15 mouse cellular contexts compared by ENCODE assay signal in genomic region chr17:23755689-23756088, GRCm38 (mm10). TPM values are rescaled to one million over a fixed set of nuclear protein-coding genes. Genes with fewer than 3 reads are reported as not detected.
DNase-seq lines count a peak whose midpoint lies in the region; ATAC-seq lines count a peak whose summit lies in the region.
"Had no signal": no experiment of that assay in that cellular context is flagged by ENCODE, and none has a peak within 500 bp of the region (broad histone marks: within the 10 kb centered on the region; RNA-seq: fewer than 3 reads in every experiment).

No protein-coding gene starts in this region.

- ATAC-seq in heart, embryonic 14.5 days (ENCODE audit: insufficient number of reproducible peaks, insufficient read depth, low FRiP score, low read depth): 0 out of 2 replicates have a peak, but pooled peaks have one; percentile 28
- peak; percentile 48; the same call in 1 of the 2 replicates for ATAC-seq in kidney, embryonic 14.5 days (ENCODE audit: low FRiP score, low TSS enrichment)
- 0 out of 2 replicates have a peak, but pooled peaks have one; percentile 37 for ATAC-seq in stomach, embryonic 16.5 days (ENCODE audit: insufficient read depth, low FRiP score)

- no peak overlapping the region for H3K4me3 ChIP-seq in heart, embryonic 14.5 days (ENCODE audit: control insufficient read depth in 1 of 2, insufficient read depth in 1 of 2, low read depth in 1 of 2, low read length in 2 of 2)
- H3K4me3 ChIP-seq in kidney, embryonic 14.5 days (ENCODE audit: low read length): no peak overlapping the region
- no peak overlapping the region for H3K4me3 ChIP-seq in stomach, embryonic 16.5 days (replicated peaks; ENCODE audit: low read length)
- H3K4me3 ChIP-seq: limb, embryonic 12.5 days had no signal

- H3K9me3 ChIP-seq in heart, embryonic 14.5 days (ENCODE audit: control insufficient read depth, low read length): no peaks in the 10 kb centered on the region
- no peaks in the 10 kb centered on the region for H3K9me3 ChIP-seq in kidney, embryonic 14.5 days (ENCODE audit: control insufficient read depth, low read length)
- H3K9me3 ChIP-seq in stomach, embryonic 16.5 days (replicated peaks; ENCODE audit: control insufficient read depth, low read length): no peaks in the 10 kb centered on the region

- no peak overlapping the region for H3K9ac ChIP-seq in heart, embryonic 14.5 days (ENCODE audit: low read length)
- H3K9ac ChIP-seq in kidney, embryonic 14.5 days (ENCODE audit: low read depth, low read length): no peak overlapping the region
- no peak overlapping the region for H3K9ac ChIP-seq in stomach, embryonic 16.5 days (ENCODE audit: low read length)
- H3K9ac ChIP-seq: hindbrain, embryonic 14.5 days; limb, embryonic 12.5 days had no signal

- peaks cover 94% of the 10 kb centered on the region for H3K36me3 ChIP-seq in heart, embryonic 14.5 days (ENCODE audit: control insufficient read depth, insufficient read depth, low read length)
- H3K36me3 ChIP-seq in kidney, embryonic 14.5 days (ENCODE audit: control insufficient read depth, insufficient read depth, low read length): peaks cover 72% of the 10 kb centered on the region
- H3K36me3 ChIP-seq in stomach, embryonic 16.5 days (ENCODE audit: control insufficient read depth, insufficient read depth, low read length): peaks cover 24% of the 10 kb centered on the region; the same call in 1 of the 2 replicates

- 0 out of 4 replicates have a peak overlapping the region, but pooled peaks of 1 of the 2 experiments have one; percentile 11 for H3K27ac ChIP-seq in heart, embryonic 14.5 days (replicated peaks in 1 of 2; ENCODE audit: control insufficient read depth in 1 of 2, insufficient read depth in 1 of 2, low read depth in 2 of 2, low read length in 2 of 2)
- H3K27ac ChIP-seq in kidney, embryonic 14.5 days (ENCODE audit: low read depth, low read length): peak overlapping the region; percentile 24; the same call in 1 of the 2 replicates
- no peak overlapping the region for H3K27ac ChIP-seq in stomach, embryonic 16.5 days (ENCODE audit: low read length)
- H3K27ac ChIP-seq: hindbrain, embryonic 14.5 days; limb, embryonic 12.5 days had no signal

- intact Hi-C loops in heart, postnatal 25 days (cut with DNase I): no loop called here

- no peaks in the 10 kb centered on the region for H3K27me3 ChIP-seq in heart, embryonic 14.5 days (ENCODE audit: control insufficient read depth, insufficient read depth, low read length)
- H3K27me3 ChIP-seq in kidney, embryonic 14.5 days (ENCODE audit: control insufficient read depth, insufficient read depth, low read length): no peaks in the 10 kb centered on the region
- no peaks in the 10 kb centered on the region for H3K27me3 ChIP-seq in stomach, embryonic 16.5 days (ENCODE audit: control insufficient read depth, insufficient read depth, low read length)
- H3K27me3 ChIP-seq: limb, embryonic 12.5 days had no signal

- no peaks in the 10 kb centered on the region for H3K4me1 ChIP-seq in heart, embryonic 14.5 days (ENCODE audit: control insufficient read depth in 2 of 2, insufficient read depth in 2 of 2, low read length in 2 of 2)
- H3K4me1 ChIP-seq in kidney, embryonic 14.5 days (ENCODE audit: control insufficient read depth, insufficient read depth, low read length): no peaks in the 10 kb centered on the region
- H3K4me1 ChIP-seq in stomach, embryonic 16.5 days (ENCODE audit: control insufficient read depth, insufficient read depth, low read length): no peaks in the 10 kb centered on the region
- H3K4me1 ChIP-seq: limb, embryonic 12.5 days had no signal

- 84% methylated on average over 13 of the region's 13 CpGs for WGBS in heart, embryonic 14.5 days
- 88% methylated on average over 13 of the region's 13 CpGs for WGBS in kidney, embryonic 14.5 days
- 85% methylated on average over 13 of the region's 13 CpGs for WGBS in stomach, embryonic 16.5 days

- DNase-seq in heart, postnatal 25 days (ENCODE audit: low spot score): no peak
- DNase-seq in lung, postnatal 36 days: peak; percentile 26
- DNase-seq in lung, postnatal 10 days: no peak
- DNase-seq in urinary bladder, postnatal 4 days (ENCODE audit: low spot score in 2 of 2): no peak
- no peak for DNase-seq in ovary, adult 18-20 months (ENCODE audit: low spot score)
- DNase-seq: cerebellum, postnatal 36 days; thymus, adult 2 months had no signal

- H3K4me2 ChIP-seq in heart, embryonic 14.5 days (ENCODE audit: low read length): no peak overlapping the region
- no peak overlapping the region; the same call in 1 of the 2 replicates for H3K4me2 ChIP-seq in kidney, embryonic 14.5 days (replicated peaks; ENCODE audit: low read depth, low read length)
- no peak overlapping the region for H3K4me2 ChIP-seq in stomach, embryonic 16.5 days (ENCODE audit: low read depth, low read length)
- H3K4me2 ChIP-seq: hindbrain, embryonic 14.5 days; limb, embryonic 12.5 days had no signal

RNA-seq across cellular contexts. Expression of gene Kremen2, which starts 10.1 kb away (rescaled TPM):
- polyA plus RNA-seq in heart, embryonic 14.5 days (2014; fragmentation: Nextera tagmentation; extraction: Ambion mirVana): not detected in 2 replicates
- not detected for total RNA-seq in heart, postnatal 25 days (2021)
- 2.1 and 2.9 TPM in 2 replicates for polyA plus RNA-seq in kidney, embryonic 14.5 days (2014; fragmentation: Nextera tagmentation; extraction: Ambion mirVana)
- 0.45 and 0.67 TPM in 2 replicates for polyA plus RNA-seq in stomach, embryonic 16.5 days (2015; fragmentation: Nextera tagmentation; extraction: Ambion mirVana)
- total RNA-seq: adrenal gland, postnatal 36 days; granulocyte monocyte progenitor cell, adult 5-6 weeks; megakaryocyte, adult 5-6 weeks had no signal

RNA-seq across cellular contexts. Expression of gene Paqr4, which starts 15.0 kb away (rescaled TPM):
- 10.6 and 12.7 TPM in 2 replicates for polyA plus RNA-seq in heart, embryonic 14.5 days (2014; fragmentation: Nextera tagmentation; extraction: Ambion mirVana)
- 10 to 100 TPM; 26.1 to 29.5 TPM for total RNA-seq in heart, postnatal 25 days (2021)
- 14.7 and 17.6 TPM in 2 replicates for polyA plus RNA-seq in kidney, embryonic 14.5 days (2014; fragmentation: Nextera tagmentation; extraction: Ambion mirVana)
- 25.4 and 28.4 TPM in 2 replicates for polyA plus RNA-seq in stomach, embryonic 16.5 days (2015; fragmentation: Nextera tagmentation; extraction: Ambion mirVana)

RNA-seq across cellular contexts. Expression of gene Flywch1, which starts 15.7 kb away (rescaled TPM):
- polyA plus RNA-seq in heart, embryonic 14.5 days (2014; fragmentation: Nextera tagmentation; extraction: Ambion mirVana): 42.4 TPM in 2 replicates
- total RNA-seq in heart, postnatal 25 days (2021): 10 to 100 TPM; 29.7 to 33.2 TPM
- 73.0 and 91.7 TPM in 2 replicates for polyA plus RNA-seq in kidney, embryonic 14.5 days (2014; fragmentation: Nextera tagmentation; extraction: Ambion mirVana)
- polyA plus RNA-seq in stomach, embryonic 16.5 days (2015; fragmentation: Nextera tagmentation; extraction: Ambion mirVana): 43.3 and 47.0 TPM in 2 replicates

RNA-seq across cellular contexts. Expression of gene Pkmyt1, which starts 29.6 kb away (rescaled TPM):
- 27.2 and 28.1 TPM in 2 replicates for polyA plus RNA-seq in heart, embryonic 14.5 days (2014; fragmentation: Nextera tagmentation; extraction: Ambion mirVana)
- total RNA-seq in heart, postnatal 25 days (2021): 1 to 10 TPM; 1.4 to 1.5 TPM
- polyA plus RNA-seq in kidney, embryonic 14.5 days (2014; fragmentation: Nextera tagmentation; extraction: Ambion mirVana): 41.6 and 56.4 TPM in 2 replicates
- polyA plus RNA-seq in stomach, embryonic 16.5 days (2015; fragmentation: Nextera tagmentation; extraction: Ambion mirVana): 40.9 and 43.3 TPM in 2 replicates

RNA-seq across cellular contexts. Expression of gene Flywch2, which starts 30.2 kb away (rescaled TPM):
- polyA plus RNA-seq in heart, embryonic 14.5 days (2014; fragmentation: Nextera tagmentation; extraction: Ambion mirVana): 4.4 and 5.1 TPM in 2 replicates
- total RNA-seq in heart, postnatal 25 days (2021): 1 to 10 TPM in 1 of 2 experiments, under 1 TPM in 1; 0.88 to 1.6 TPM
- 40.7 and 43.7 TPM in 2 replicates for polyA plus RNA-seq in kidney, embryonic 14.5 days (2014; fragmentation: Nextera tagmentation; extraction: Ambion mirVana)
- 19.4 and 19.8 TPM in 2 replicates for polyA plus RNA-seq in stomach, embryonic 16.5 days (2015; fragmentation: Nextera tagmentation; extraction: Ambion mirVana)
